Mouse (Mus musculus) myocyte (in vitro differentiated cells): ENCODE results near the gene Nectin3.

Source experiments
- MAX ChIP-seq: IDR thresholded peaks from one replicate; pipeline ENCODE4 v1.6.1; 2011; ENCODE audit warnings: low read depth, mild to moderate bottlenecking, control low read depth
- MYOD1 ChIP-seq, 3 experiments: IDR thresholded peaks; one replicate each; pipeline ENCODE4 v1.6.1; 2011; ENCODE audit warnings: control low read depth in 2 of 3, low read depth in 2 of 3, mild to moderate bottlenecking in 2 of 3, moderate library complexity in 1 of 3; ENCODE audit not compliant: insufficient read length in 2 of 3, control insufficient read depth in 1 of 3
- POLR2A ChIP-seq: IDR thresholded peaks from one replicate; pipeline ENCODE4 v1.6.1; 2011; ENCODE audit warnings: low read depth, mild to moderate bottlenecking, control low read depth, moderate library complexity; ENCODE audit not compliant: insufficient read length
- POLR2AphosphoS2 ChIP-seq: IDR thresholded peaks from one replicate; pipeline ENCODE4 v1.6.1; 2011; ENCODE audit warnings: low read depth, control low read depth; ENCODE audit not compliant: insufficient read length
- TCF12 ChIP-seq: IDR thresholded peaks from one replicate; pipeline ENCODE4 v1.6.1; 2011; ENCODE audit warnings: mild to moderate bottlenecking, control low read depth; ENCODE audit not compliant: poor library complexity, insufficient read depth, severe bottlenecking
- USF1 ChIP-seq: IDR thresholded peaks from one replicate; pipeline ENCODE4 v1.6.1; 2011; ENCODE audit warnings: low read depth, mild to moderate bottlenecking, control low read depth, moderate library complexity

DNA sequence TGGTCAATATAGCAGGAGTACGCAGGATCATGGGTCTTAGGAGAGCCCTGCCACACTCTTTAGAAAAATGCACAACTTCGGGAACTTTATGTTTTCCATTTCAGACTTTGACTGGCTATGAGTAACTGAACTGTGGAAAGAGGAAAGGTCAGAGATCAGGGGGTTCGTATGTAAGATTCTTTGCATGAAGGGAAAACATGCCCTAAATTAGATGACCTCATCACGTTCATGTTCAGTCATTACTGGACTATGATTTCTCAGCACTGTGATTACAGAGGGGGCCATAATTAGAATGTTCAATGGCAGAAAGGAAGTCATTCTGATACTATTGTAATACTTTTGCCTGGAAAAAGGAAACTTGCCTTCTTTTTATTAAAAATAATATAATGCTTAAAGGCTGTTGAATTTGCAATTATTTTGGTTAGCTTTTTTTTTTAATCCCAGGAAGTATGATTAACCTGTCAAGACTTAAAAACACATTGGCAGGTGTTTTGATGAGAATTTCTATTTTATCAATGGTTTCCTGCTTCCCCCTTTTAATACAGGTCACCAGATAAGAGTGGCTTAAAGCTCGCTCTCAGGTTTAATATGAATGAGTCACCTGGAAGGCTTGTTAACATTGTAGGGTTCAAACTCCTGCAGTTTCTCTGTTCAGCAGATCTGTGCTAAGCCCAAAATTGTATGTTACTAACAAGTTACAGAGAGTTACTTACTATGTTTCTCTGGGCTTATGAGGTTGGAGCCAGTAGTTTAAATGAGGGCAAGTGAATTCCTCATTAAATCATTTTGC is 34.3 kb upstream of the Nectin3 start:
- TF ChIP-seq TCF12 (no peak), POLR2A (no peak), MAX (no peak), POLR2AphosphoS2 (no peak), USF1 (no peak), MYOD1 (IDR thresholded peaks at IDR 0.05; ENCODE audit: control insufficient read depth in 1 of 3, insufficient read length in 2 of 3, low read depth in 2 of 3) (no peak)
